Mouse (Mus musculus) heart, postnatal 0 days (tissue): ENCODE measurements around the gene Coasy. TPM values are rescaled to one million over a fixed set of nuclear protein-coding genes. Genes with fewer than 3 reads are reported as not detected.
A peak's percentile ranks its signal among the peaks of the same experiment; 100 is the strongest.

ENCODE experiments used
- ATAC-seq: fragments of 200-750 bp; cut with Nextera tagmentation; 2 replicates; pipeline ENCODE4 v1.8.0; 2017; ENCODE audit warnings: low read depth, moderate number of reproducible peaks, moderate library complexity; ENCODE audit not compliant: insufficient read depth
- DNase-seq: peaks from one replicate; pipeline ENCODE4 v3.0.0-alpha.2; 2016; ENCODE audit warnings: low spot score
- H3K27ac ChIP-seq: fragments of 300-500 bp; sonication (generic); 2 replicates; pipeline ENCODE4 v1.5.1; 2014; ENCODE audit warnings: low read depth, mild to moderate bottlenecking
- H3K27me3 ChIP-seq: fragments of 300-500 bp; sonication (generic); 2 replicates; pipeline ENCODE4 v1.6.1; 2014; ENCODE audit warnings: low read length, mixed read lengths; ENCODE audit not compliant: control insufficient read depth, insufficient read depth
- H3K36me3 ChIP-seq: fragments of 300-500 bp; sonication (generic); replicated peaks from 2 replicates; pipeline ENCODE4 v1.6.1; 2014; ENCODE audit warnings: low read length, mixed read lengths; ENCODE audit not compliant: control insufficient read depth, insufficient read depth
- H3K4me1 ChIP-seq: fragments of 300-500 bp; sonication (generic); 2 replicates; pipeline ENCODE4 v1.6.1; 2014; ENCODE audit warnings: antibody characterized with exemption; ENCODE audit not compliant: control insufficient read depth, insufficient read depth
- H3K4me2 ChIP-seq: fragments of 300-500 bp; sonication (generic); 2 replicates; pipeline ENCODE4 v1.6.1; 2014; ENCODE audit warnings: low read depth, mild to moderate bottlenecking, low read length, moderate library complexity
- H3K4me3 ChIP-seq: fragments of 300-500 bp; sonication (generic); 2 replicates; pipeline ENCODE4 v1.5.1; 2014; ENCODE audit warnings: low read depth, low read length
- H3K9ac ChIP-seq: fragments of 300-500 bp; sonication (generic); replicated peaks from 2 replicates; pipeline ENCODE4 v1.6.1; 2014; ENCODE audit warnings: low read depth, low read length, mixed read lengths
- H3K9me3 ChIP-seq: fragments of 300-500 bp; sonication (generic); replicated peaks from 2 replicates; pipeline ENCODE4 v1.6.1; 2016; ENCODE audit warnings: low read length; ENCODE audit not compliant: control insufficient read depth
- CTCF ChIP-seq: IDR thresholded peaks from 2 replicates; pipeline ENCODE4 v1.5.1; 2016; ENCODE audit warnings: antibody characterized with exemption, control low read depth, low read depth
- EP300 ChIP-seq: IDR thresholded peaks from 2 replicates; pipeline ENCODE4 v1.6.1; 2016; ENCODE audit warnings: antibody characterized with exemption, low read depth
- WGBS: fragments of 180-500 bp; shearing (Covaris S2); extraction: QIAGEN DNeasy Blood & Tissue Kit; methylation state at CpG from one replicate; pipeline ENCODE4 v1.1.7; 2014; 5-methylcytosine and 5-hydroxymethylcytosine counted together
- polyA plus RNA-seq: library from polyadenylated mRNA; unstranded; fragments of >200 nt; fragmentation: Nextera tagmentation; extraction: Ambion mirVana; gene quantifications from 2 replicates; pipeline ENCODE4 v1.2.1, GENCODE M21; 2015
- total RNA-seq: library from RNA; depleted of rRNA; stranded (reverse); fragments of >200 nt; gene quantifications from 2 replicates; pipeline ENCODE4 v1.2.3, GENCODE M21; 2014; ENCODE audit warnings: low replicate concordance

Gene Coasy
- total and polyA plus RNA-seq, 2 experiments from 2014 or later: 26.9 to 64.1 TPM

DNA sequence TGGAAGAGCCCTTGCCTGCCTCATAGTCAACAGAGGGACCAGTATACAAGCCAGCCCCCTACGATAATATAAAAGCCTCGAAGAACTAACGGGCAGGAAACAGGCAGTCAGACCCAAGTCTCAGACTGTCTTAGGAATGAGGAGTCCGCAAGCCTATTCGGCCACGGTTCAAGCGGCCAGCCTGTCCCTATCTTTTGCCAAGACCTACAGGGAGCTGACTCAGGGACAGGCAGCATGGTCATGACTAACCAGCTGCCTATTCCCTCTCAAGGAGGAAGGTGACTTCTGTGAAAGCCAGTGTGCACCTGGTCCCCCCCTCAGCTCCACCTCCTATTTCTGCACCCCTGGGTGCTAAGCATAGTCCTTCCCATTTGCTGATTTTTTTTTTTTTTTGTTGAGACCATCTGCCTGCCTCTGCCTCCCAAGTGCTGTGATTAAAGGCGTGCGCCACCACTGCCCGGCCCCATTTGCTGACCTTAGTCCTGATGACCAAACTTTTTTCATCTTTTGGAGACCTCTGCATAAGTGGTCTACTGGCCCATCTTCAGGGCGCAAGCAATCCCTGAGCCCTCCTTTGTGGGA is 46.7 kb downstream of the Coasy start:
- Histone ChIP-seq H3K4me3 (no peak overlapping the region), H3K4me1 (peaks cover 9% of the 10 kb centered on the region; the same call in 1 of the 2 replicates), H3K4me2 (no peak overlapping the region), H3K27ac (no peak overlapping the region), H3K27me3 (no peaks in the 10 kb centered on the region), H3K36me3 (peaks cover 17% of the 10 kb centered on the region), H3K9me3 (no peaks in the 10 kb centered on the region), H3K9ac (no peak overlapping the region)
- ATAC-seq (no peak), DNase-seq (no peak)
- WGBS: 79% methylated on average over 11 of the region's 11 CpGs
- TF ChIP-seq EP300: no peak
- TF ChIP-seq CTCF: no peak

- DNase-seq (peak; percentile 66), ATAC-seq (peak; percentile 88)
- WGBS: 21% methylated on average over 18 of the region's 18 CpGs
- Histone ChIP-seq H3K27me3 (no peaks in the 10 kb centered on the region), H3K4me3 (no peak overlapping the region), H3K9me3 (no peaks in the 10 kb centered on the region), H3K36me3 (peaks cover 16% of the 10 kb centered on the region), H3K4me1 (peaks cover 14% of the 10 kb centered on the region; the same call in 1 of the 2 replicates), H3K27ac (peak overlapping the region; percentile 91), H3K4me2 (peak overlapping the region; percentile 30), H3K9ac (peak overlapping the region; percentile 33; the same call in 1 of the 2 replicates)
- TF ChIP-seq CTCF (peak; percentile 6; the same call in 1 of the 2 replicates), EP300 (no peak)
Observed at GRCm38 (mm10) chr11:101130056-101130756, 47.8 kb downstream of the Coasy start.

DNA sequence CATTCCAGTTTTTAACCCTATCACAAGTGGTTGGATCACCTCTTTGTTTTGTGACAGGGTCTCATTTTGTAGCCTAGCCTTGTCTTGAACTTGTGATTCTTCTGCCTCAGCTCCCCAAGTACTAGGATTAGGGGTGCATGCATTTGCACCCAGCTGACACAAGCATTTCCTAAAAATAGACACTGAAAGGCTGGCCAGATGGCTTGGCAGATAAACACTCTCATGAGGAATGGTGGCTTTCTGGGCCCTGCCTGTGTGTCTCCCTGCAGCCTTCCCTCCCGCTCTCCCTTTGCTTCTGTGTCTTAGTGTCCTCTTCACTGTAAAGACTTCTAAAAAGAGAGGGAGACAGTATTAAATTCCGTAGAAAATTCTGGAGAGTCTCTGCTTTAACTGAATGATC is 48.8 kb downstream of the Coasy start:
- Histone ChIP-seq H3K27me3 (no peaks in the 10 kb centered on the region), H3K4me2 (no peak overlapping the region), H3K9ac (no peak overlapping the region), H3K36me3 (peaks cover 6% of the 10 kb centered on the region), H3K4me1 (peaks cover 14% of the 10 kb centered on the region; the same call in 1 of the 2 replicates), H3K9me3 (no peaks in the 10 kb centered on the region), H3K27ac (no peak overlapping the region), H3K4me3 (no peak overlapping the region)
- TF ChIP-seq CTCF: no peak
- TF ChIP-seq EP300: no peak
- no peak for ATAC-seq
- WGBS: 88% methylated on average over 2 of the region's 2 CpGs
- no peak for DNase-seq

DNA sequence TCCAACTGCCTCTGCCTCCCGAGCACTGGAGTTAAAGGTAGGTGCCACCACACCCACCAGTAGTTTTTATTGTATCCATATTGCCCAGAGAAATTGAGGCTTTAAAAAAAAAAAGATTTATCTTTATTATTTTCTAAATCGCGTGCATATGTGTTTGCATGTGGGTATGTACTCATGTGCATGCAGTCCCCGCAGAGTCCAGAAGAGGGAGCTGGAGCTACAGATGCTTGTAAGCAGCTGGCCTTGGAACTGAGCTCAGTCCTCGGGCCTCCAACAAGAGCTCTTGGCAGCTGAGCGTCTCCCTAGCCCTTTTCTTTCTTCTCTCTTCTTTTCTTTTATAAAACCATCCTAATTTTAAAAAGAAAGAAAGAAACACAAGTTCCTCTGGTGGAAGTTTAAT is 49.3 kb downstream of the Coasy start:
- Histone ChIP-seq H3K4me1 (peaks cover 14% of the 10 kb centered on the region; the same call in 1 of the 2 replicates), H3K36me3 (peaks cover under 1% of the 10 kb centered on the region), H3K9ac (no peak overlapping the region), H3K27ac (no peak overlapping the region), H3K27me3 (no peaks in the 10 kb centered on the region), H3K4me2 (no peak overlapping the region), H3K4me3 (no peak overlapping the region), H3K9me3 (no peaks in the 10 kb centered on the region)
- 84% methylated on average over 6 of the region's 6 CpGs for WGBS
- DNase-seq: no peak
- ATAC-seq: no peak
- TF ChIP-seq CTCF (peak; percentile 28; the same call in 1 of the 2 replicates), EP300 (no peak)

- no peak overlapping the region for H3K27ac ChIP-seq
- H3K4me3 ChIP-seq: no peak overlapping the region
- TF ChIP-seq EP300 (no peak), CTCF (no peak)
- DNase-seq (no peak), ATAC-seq (no peak)
- no peak overlapping the region for H3K4me2 ChIP-seq
- H3K9me3 ChIP-seq: no peaks in the 10 kb centered on the region
- H3K9ac ChIP-seq: no peak overlapping the region
- 59% methylated on average over 12 of the region's 12 CpGs for WGBS
- peaks cover 14% of the 10 kb centered on the region; the same call in 1 of the 2 replicates for H3K4me1 ChIP-seq
- H3K36me3 ChIP-seq: no peaks in the 10 kb centered on the region
- H3K27me3 ChIP-seq: no peaks in the 10 kb centered on the region
Observed at GRCm38 (mm10) chr11:101133037-101133436, 50.7 kb downstream of the Coasy start.
